Mouse (Mus musculus) lung, adult 2 months (tissue): ENCODE results near the gene Krt76. TPM values are rescaled to one million over a fixed set of nuclear protein-coding genes. Genes with fewer than 3 reads are reported as not detected.
A peak's percentile ranks its signal among the peaks of the same experiment; 100 is the strongest.

Experiments
- DNase-seq: peaks from one replicate; pipeline ENCODE4 v3.0.0; 2022
- H3K4me1 ChIP-seq: fragments of 200-500 bp; 2 replicates; pipeline ENCODE4 v1.6.1; 2011; ENCODE audit warnings: low read length; ENCODE audit not compliant: control insufficient read depth, insufficient read depth
- H3K4me3 ChIP-seq: fragments of 200-500 bp; replicated peaks from 2 replicates; pipeline ENCODE3; 2011; ENCODE audit warnings: low read depth, mild to moderate bottlenecking, control low read depth, low read length; ENCODE audit errors: extremely low read depth
- CTCF ChIP-seq: fragments of 200-500 bp; IDR thresholded peaks from 2 replicates; pipeline ENCODE4 v1.5.1; 2011; ENCODE audit warnings: mild to moderate bottlenecking, low read length, control low read depth; ENCODE audit not compliant: insufficient read depth
- POLR2A ChIP-seq: fragments of 200-500 bp; IDR thresholded peaks from 2 replicates; pipeline ENCODE4 v1.6.1; 2011; ENCODE audit warnings: low read depth, mild to moderate bottlenecking, control low read depth, low read length, borderline replicate concordance; ENCODE audit errors: extremely low read depth
- WGBS: fragments of 180-500 bp; shearing (Covaris S2); methylation state at CpG from one replicate; pipeline ENCODE4 v1.1.7; 2018; 5-methylcytosine and 5-hydroxymethylcytosine counted together
- polyA plus RNA-seq: library from polyadenylated mRNA; depleted of rRNA; stranded (reverse); fragments of >200 nt; gene quantifications from 2 replicates; pipeline ENCODE4 v1.2.3, GENCODE M21; 2012; rRNA removed

Krt76 gene
- polyA plus RNA-seq: 0.46 TPM in 1 of 2 replicates, not detected in the other

GRCm38 (mm10) chr15:101892820-101893219 lies at the start of gene Krt76:
Gene Krt76, minus strand, starts transcription at chr15:101892920.
- TF ChIP-seq CTCF (no peak), POLR2A (no peak)
- no peak for DNase-seq
- H3K4me1 ChIP-seq: no peaks in the 10 kb centered on the region
- 61% methylated on average over 4 of the region's 4 CpGs for WGBS
- H3K4me3 ChIP-seq: no peak within 1 kb of the TSS

GRCm38 (mm10) chr15:101941948-101942347 lies 49.2 kb upstream of the Krt76 start:
- Histone ChIP-seq H3K4me3 (no peak overlapping the region), H3K4me1 (no peaks in the 10 kb centered on the region; the same call in 1 of the 2 replicates)
- no peak for DNase-seq
- TF ChIP-seq POLR2A: no peak
- TF ChIP-seq CTCF: no peak
- WGBS: 40% methylated on average over 8 of the region's 8 CpGs

- no peak for DNase-seq
- no peaks in the 10 kb centered on the region for H3K4me1 ChIP-seq
- WGBS: 82% methylated on average over 5 of the region's 6 CpGs
- H3K4me3 ChIP-seq: no peak within 1 kb of the TSS
- TF ChIP-seq CTCF: no peak
- TF ChIP-seq POLR2A: no peak
Measured at GRCm38 (mm10) chr15:101940274-101940829, 47.6 kb upstream of the Krt76 start, which contains the start of gene Krt79. Gene Krt79, minus strand, starts transcription at chr15:101940324.

GRCm38 (mm10) chr15:101938600-101939308 lies 46.0 kb upstream of the Krt76 start:
- peak; percentile 29 for DNase-seq
- Histone ChIP-seq H3K4me3 (no peak overlapping the region), H3K4me1 (no peaks in the 10 kb centered on the region)
- WGBS: 67% methylated on average over 9 of the region's 9 CpGs
- TF ChIP-seq POLR2A (no peak), CTCF (no peak)

GRCm38 (mm10) chr15:101933024-101933423 lies 40.3 kb upstream of the Krt76 start:
- TF ChIP-seq POLR2A: no peak
- no peak for TF ChIP-seq CTCF
- no peak overlapping the region for H3K4me3 ChIP-seq
- 59% methylated on average over 6 of the region's 6 CpGs for WGBS
- H3K4me1 ChIP-seq: no peaks in the 10 kb centered on the region
- no peak for DNase-seq

- TF ChIP-seq CTCF (no peak), POLR2A (no peak)
- 5% methylated on average over 17 of the region's 17 CpGs for WGBS
- peak; percentile 56 for DNase-seq
- no peaks in the 10 kb centered on the region; the same call in 1 of the 2 replicates for H3K4me1 ChIP-seq
- peak overlapping the region; percentile 44 for H3K4me3 ChIP-seq
Measured at GRCm38 (mm10) chr15:101929666-101930065, 36.9 kb upstream of the Krt76 start.

GRCm38 (mm10) chr15:101929087-101929486 lies 36.4 kb upstream of the Krt76 start:
- TF ChIP-seq POLR2A: no peak
- TF ChIP-seq CTCF: no peak
- Histone ChIP-seq H3K4me3 (no peak overlapping the region), H3K4me1 (no peaks in the 10 kb centered on the region; the same call in 1 of the 2 replicates)
- DNase-seq: no peak
- WGBS: 15% methylated on average over 9 of the region's 9 CpGs

- TF ChIP-seq CTCF: no peak
- TF ChIP-seq POLR2A: no peak
- WGBS: 52% methylated on average over 12 of the region's 12 CpGs
- H3K4me3 ChIP-seq: no peak overlapping the region
- no peak for DNase-seq
- no peaks in the 10 kb centered on the region; the same call in 1 of the 2 replicates for H3K4me1 ChIP-seq
Measured at GRCm38 (mm10) chr15:101927340-101928080, 34.8 kb upstream of the Krt76 start.

GRCm38 (mm10) chr15:101925041-101925440 lies 32.3 kb upstream of the Krt76 start:
- TF ChIP-seq POLR2A (no peak), CTCF (no peak)
- 76% methylated on average over 1 of the region's 1 CpGs for WGBS
- DNase-seq: no peak
- no peaks in the 10 kb centered on the region; the same call in 1 of the 2 replicates for H3K4me1 ChIP-seq
- no peak overlapping the region for H3K4me3 ChIP-seq
